Mouse (Mus musculus) embryo, embryonic 10.5 days (tissue): ENCODE measurements around the gene Sema5b.

Experiments
- DNase-seq: peaks from one replicate; pipeline ENCODE4 v3.0.0-alpha.2; 2015; ENCODE audit warnings: low spot score

The Sema5b gene

GRCm38 (mm10) chr16:35704796-35705195 is 163.9 kb downstream of the Sema5b start:
- no peak for DNase-seq

- no peak for DNase-seq
Observed at GRCm38 (mm10) chr16:35707004-35707403, 166.1 kb downstream of the Sema5b start.

- no peak for DNase-seq
Observed at GRCm38 (mm10) chr16:35711004-35711403, 170.1 kb downstream of the Sema5b start.

GRCm38 (mm10) chr16:35713606-35714005 is 172.7 kb downstream of the Sema5b start:
- no peak for DNase-seq
